Mouse (Mus musculus): ENCODE data around the gene Dars. TPM values are rescaled to one million over a fixed set of nuclear protein-coding genes. Genes with fewer than 3 reads are reported as not detected.

Dars gene
- polyA plus RNA-seq (2015; fragmentation: Nextera tagmentation; extraction: Ambion mirVana): 136 and 159 TPM in 2 replicates

DNA sequence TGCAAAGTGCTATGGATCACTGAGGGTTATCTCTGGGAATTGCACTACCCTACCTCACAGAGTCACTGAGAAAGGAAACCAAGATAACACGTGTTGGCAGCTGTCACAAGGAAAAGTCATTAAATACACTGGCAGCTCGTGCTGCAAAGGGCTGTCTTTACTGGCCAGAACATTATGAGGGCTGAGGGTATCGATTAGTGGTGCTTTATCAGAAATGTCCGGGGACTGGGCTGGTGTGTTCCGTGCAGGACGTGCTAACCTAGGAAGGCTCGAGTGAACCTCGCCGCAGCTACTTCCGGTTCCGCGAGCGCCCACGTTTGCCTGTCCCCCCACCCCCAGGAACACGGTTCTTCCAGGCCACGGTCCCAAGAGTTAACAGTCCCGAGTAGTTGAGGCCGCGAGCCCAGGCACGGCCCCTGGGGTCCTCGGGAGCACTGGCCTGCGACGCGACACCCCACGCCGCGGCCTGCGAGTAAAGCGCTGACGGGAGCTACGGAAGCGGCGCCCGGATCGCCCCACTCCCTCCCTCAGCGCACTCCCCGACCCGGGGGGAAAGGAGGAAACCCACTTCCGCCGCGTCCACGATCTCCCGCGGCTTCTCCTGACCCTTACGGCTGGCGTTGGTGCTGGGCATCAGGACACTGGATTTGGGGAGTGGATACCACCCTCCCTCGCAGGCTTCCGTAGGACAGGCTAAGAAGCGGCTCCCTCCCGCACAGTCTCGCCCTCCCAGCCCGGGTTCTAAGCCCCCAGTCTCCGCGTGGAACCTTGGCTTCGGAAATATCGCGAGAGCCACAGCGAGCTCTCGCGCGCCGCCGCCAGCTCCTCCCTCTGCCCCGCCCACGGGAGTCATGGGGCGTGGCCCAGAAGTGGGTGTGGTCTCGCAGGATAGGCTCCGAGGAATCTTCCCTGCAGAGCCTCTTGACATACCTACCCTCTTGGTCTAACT, at the start of gene Dars:
Dars (minus strand) TSS at position 785 of the 949 bp plus-strand sequence.
- under 1% methylated on average over 68 of the region's 68 CpGs for WGBS
- no peaks in the 10 kb centered on the region for H3K9me3 ChIP-seq (ENCODE audit: control insufficient read depth, low read length)

DNA sequence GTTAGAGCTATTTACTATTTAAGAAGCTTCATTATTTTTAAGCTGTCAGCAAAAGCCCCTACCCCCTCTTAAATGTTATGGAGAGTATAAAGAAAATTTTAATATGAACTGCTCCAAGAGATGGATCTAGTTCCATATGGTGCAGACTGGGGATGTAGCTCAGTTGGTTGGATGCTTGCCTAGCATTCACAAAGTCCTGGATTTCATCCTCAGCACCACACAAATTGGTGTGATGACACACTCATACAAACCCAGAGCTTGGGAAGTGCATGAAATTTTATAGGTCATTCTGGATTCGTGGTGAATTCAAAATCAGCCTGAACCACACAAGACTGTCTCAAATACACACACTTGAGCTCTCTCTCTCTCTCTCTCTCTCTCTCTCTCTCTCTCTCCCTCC, 49.7 kb upstream of the Dars start:
- 31% methylated on average over 1 of the region's 1 CpGs for WGBS
- H3K36me3 ChIP-seq (ENCODE audit: control insufficient read depth, insufficient read depth): no peaks in the 10 kb centered on the region
- no peaks in the 10 kb centered on the region for H3K27me3 ChIP-seq (replicated peaks; ENCODE audit: control insufficient read depth, insufficient read depth, low read length)
- H3K9ac ChIP-seq (replicated peaks; ENCODE audit: low read depth, low read length): no peak overlapping the region
- H3K4me2 ChIP-seq (ENCODE audit: low read length): no peak overlapping the region
- H3K9me3 ChIP-seq (ENCODE audit: control insufficient read depth, low read length): no peaks in the 10 kb centered on the region
- H3K4me1 ChIP-seq (replicated peaks; ENCODE audit: control insufficient read depth, insufficient read depth, low read length): 0 out of 2 replicates have a peak, but pooled peaks cover 5% of the 10 kb centered on the region
- peak; percentile 63 for ATAC-seq
- no peak overlapping the region for H3K4me3 ChIP-seq (replicated peaks; ENCODE audit: low read length)
- no peak overlapping the region for H3K27ac ChIP-seq (ENCODE audit: low read length)

More for the DNA sequence above, at the start of gene Dars:
- Histone ChIP-seq H3K4me2 (ENCODE audit: low read length) (peak within 1 kb of the TSS; percentile 68), H3K27ac (ENCODE audit: low read length) (peak within 1 kb of the TSS; percentile 77), H3K9ac (replicated peaks; ENCODE audit: low read depth, low read length) (peak within 1 kb of the TSS; percentile 88), H3K4me1 (replicated peaks; ENCODE audit: control insufficient read depth, insufficient read depth, low read length) (no peaks in the 10 kb centered on the region), H3K4me3 (replicated peaks; ENCODE audit: low read length) (peak within 1 kb of the TSS; percentile 69), H3K36me3 (ENCODE audit: control insufficient read depth, insufficient read depth) (0 out of 2 replicates have a peak, but pooled peaks cover 3% of the 10 kb centered on the region), H3K27me3 (replicated peaks; ENCODE audit: control insufficient read depth, insufficient read depth, low read length) (no peaks in the 10 kb centered on the region)
- peak; percentile 92 for ATAC-seq

DNA sequence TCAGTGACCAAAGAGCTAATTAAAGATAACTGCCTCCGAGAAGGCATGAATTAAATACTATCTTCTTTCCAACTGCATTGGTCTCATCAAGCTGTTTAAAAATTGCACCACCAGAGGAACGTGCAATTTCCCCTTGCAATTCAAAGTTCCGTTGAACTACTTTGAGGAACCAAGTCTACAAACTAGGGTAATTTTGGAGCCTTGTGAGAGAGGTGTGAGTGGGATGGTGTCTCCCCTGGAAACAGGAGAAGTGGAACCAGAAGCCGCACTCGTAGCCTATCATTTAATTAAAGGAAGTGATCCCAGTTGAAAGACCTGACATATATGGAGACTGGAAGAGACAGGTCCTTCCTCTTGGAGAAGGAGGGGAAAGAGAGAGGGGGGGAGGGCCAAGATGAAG, 46.3 kb upstream of the Dars start:
- WGBS: 85% methylated on average over 5 of the region's 5 CpGs
- no peak overlapping the region for H3K9ac ChIP-seq (replicated peaks; ENCODE audit: low read depth, low read length)
- H3K4me2 ChIP-seq (ENCODE audit: low read length): no peak overlapping the region
- H3K36me3 ChIP-seq (ENCODE audit: control insufficient read depth, insufficient read depth): no peaks in the 10 kb centered on the region
- no peaks in the 10 kb centered on the region for H3K27me3 ChIP-seq (replicated peaks; ENCODE audit: control insufficient read depth, insufficient read depth, low read length)
- H3K9me3 ChIP-seq (ENCODE audit: control insufficient read depth, low read length): no peaks in the 10 kb centered on the region
- H3K27ac ChIP-seq (ENCODE audit: low read length): no peak overlapping the region
- H3K4me3 ChIP-seq (replicated peaks; ENCODE audit: low read length): no peak overlapping the region
- H3K4me1 ChIP-seq (replicated peaks; ENCODE audit: control insufficient read depth, insufficient read depth, low read length): 0 out of 2 replicates have a peak, but pooled peaks cover 2% of the 10 kb centered on the region
- no peak for ATAC-seq

DNA sequence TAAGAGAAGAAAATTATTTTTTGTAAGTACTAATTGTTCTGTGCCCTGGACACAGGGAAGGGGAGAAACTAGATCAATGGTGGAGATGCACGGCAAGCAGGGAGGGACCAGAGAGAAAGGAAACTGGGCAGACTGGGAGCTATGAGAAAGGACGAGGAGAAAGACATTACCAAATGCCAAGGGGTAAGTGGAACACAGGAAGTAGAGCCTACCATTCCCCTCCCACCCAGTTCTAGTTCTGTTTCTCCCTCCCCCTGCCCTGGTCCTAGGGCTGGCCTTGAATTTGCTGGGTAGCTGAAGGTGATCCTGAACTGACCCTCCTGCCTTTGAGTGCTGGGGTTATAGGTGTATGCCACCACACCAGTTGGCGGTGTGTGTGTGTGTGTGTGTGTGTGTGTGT, 45.2 kb upstream of the Dars start:
- Histone ChIP-seq H3K27ac (ENCODE audit: low read length) (no peak overlapping the region), H3K4me3 (replicated peaks; ENCODE audit: low read length) (no peak overlapping the region), H3K4me2 (ENCODE audit: low read length) (no peak overlapping the region), H3K4me1 (replicated peaks; ENCODE audit: control insufficient read depth, insufficient read depth, low read length) (0 out of 2 replicates have a peak, but pooled peaks cover 2% of the 10 kb centered on the region), H3K27me3 (replicated peaks; ENCODE audit: control insufficient read depth, insufficient read depth, low read length) (no peaks in the 10 kb centered on the region), H3K9me3 (ENCODE audit: control insufficient read depth, low read length) (no peaks in the 10 kb centered on the region), H3K9ac (replicated peaks; ENCODE audit: low read depth, low read length) (no peak overlapping the region), H3K36me3 (ENCODE audit: control insufficient read depth, insufficient read depth) (no peaks in the 10 kb centered on the region)
- ATAC-seq: no peak
- 72% methylated on average over 3 of the region's 3 CpGs for WGBS

DNA sequence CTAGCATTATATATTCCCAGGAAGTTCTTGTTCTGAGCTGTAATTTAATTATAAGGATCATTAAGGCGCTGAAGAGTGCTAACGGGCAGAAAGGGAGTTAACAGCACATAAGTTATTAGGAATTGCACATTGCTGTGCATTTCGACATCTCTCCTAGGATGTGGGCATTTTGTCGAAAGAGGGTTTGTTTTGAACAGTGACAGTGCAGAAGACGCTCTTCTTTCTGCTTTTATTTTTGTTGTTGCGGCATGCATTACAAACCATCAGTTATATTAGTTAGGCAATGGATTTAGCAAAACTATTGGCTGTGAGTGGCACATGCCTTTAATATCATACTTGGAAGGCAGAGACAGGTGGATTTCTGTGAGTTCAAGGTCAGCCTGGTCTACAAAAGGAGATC, 43.6 kb upstream of the Dars start:
- no peak overlapping the region for H3K4me2 ChIP-seq (ENCODE audit: low read length)
- H3K9me3 ChIP-seq (ENCODE audit: control insufficient read depth, low read length): no peaks in the 10 kb centered on the region
- no peak overlapping the region for H3K27ac ChIP-seq (ENCODE audit: low read length)
- 0 out of 2 replicates have a peak, but pooled peaks cover 4% of the 10 kb centered on the region for H3K4me1 ChIP-seq (replicated peaks; ENCODE audit: control insufficient read depth, insufficient read depth, low read length)
- H3K36me3 ChIP-seq (ENCODE audit: control insufficient read depth, insufficient read depth): no peaks in the 10 kb centered on the region
- H3K27me3 ChIP-seq (replicated peaks; ENCODE audit: control insufficient read depth, insufficient read depth, low read length): no peaks in the 10 kb centered on the region
- WGBS: 87% methylated on average over 6 of the region's 6 CpGs
- no peak overlapping the region for H3K4me3 ChIP-seq (replicated peaks; ENCODE audit: low read length)
- no peak overlapping the region for H3K9ac ChIP-seq (replicated peaks; ENCODE audit: low read depth, low read length)
- no peak for ATAC-seq

DNA sequence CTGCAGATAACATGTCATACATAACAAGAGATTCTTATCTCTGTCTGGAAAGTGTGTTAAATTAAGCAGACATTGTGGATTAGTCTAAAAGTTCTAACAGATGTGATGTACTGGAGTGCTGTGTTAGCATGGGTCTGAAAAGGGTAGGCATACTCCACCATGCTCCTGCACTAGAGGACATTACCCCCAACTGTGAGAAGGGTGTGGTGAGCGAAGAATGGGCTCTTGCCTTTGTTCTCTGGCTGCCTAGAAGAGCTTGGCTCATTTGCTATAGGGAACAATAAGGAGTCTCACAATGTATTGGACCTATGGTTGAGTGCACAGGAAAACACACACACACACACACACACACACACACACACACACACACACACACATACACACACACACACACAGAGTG, 42.3 kb upstream of the Dars start:
- H3K4me2 ChIP-seq (ENCODE audit: low read length): no peak overlapping the region
- no peaks in the 10 kb centered on the region for H3K9me3 ChIP-seq (ENCODE audit: control insufficient read depth, low read length)
- WGBS: 48% methylated on average over 1 of the region's 1 CpGs
- ATAC-seq: no peak
- no peak overlapping the region for H3K27ac ChIP-seq (ENCODE audit: low read length)
- no peak overlapping the region for H3K4me3 ChIP-seq (replicated peaks; ENCODE audit: low read length)
- H3K4me1 ChIP-seq (replicated peaks; ENCODE audit: control insufficient read depth, insufficient read depth, low read length): 0 out of 2 replicates have a peak, but pooled peaks cover 4% of the 10 kb centered on the region
- no peaks in the 10 kb centered on the region for H3K27me3 ChIP-seq (replicated peaks; ENCODE audit: control insufficient read depth, insufficient read depth, low read length)
- H3K36me3 ChIP-seq (ENCODE audit: control insufficient read depth, insufficient read depth): no peaks in the 10 kb centered on the region
- H3K9ac ChIP-seq (replicated peaks; ENCODE audit: low read depth, low read length): no peak overlapping the region

DNA sequence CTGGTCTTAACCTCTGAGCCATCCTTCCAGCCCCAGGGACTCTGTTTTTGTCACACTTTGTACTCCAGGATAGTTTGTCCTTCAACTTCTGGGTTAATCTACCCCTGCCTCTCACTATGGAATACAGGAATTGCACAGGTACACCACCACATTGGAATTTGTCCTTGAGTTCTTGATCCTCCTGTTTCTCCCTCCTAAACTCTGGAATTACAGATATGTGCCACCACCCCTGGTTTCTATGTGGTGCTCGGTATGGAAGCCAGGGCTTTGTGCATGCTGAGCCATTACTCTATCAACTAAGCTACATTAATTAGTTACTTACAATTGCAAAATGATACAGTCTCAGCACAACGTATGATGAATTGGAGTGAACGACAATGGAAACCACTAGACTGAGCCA, 41.8 kb upstream of the Dars start:
- Histone ChIP-seq H3K9ac (replicated peaks; ENCODE audit: low read depth, low read length) (no peak overlapping the region), H3K27ac (ENCODE audit: low read length) (no peak overlapping the region), H3K9me3 (ENCODE audit: control insufficient read depth, low read length) (no peaks in the 10 kb centered on the region), H3K36me3 (ENCODE audit: control insufficient read depth, insufficient read depth) (no peaks in the 10 kb centered on the region), H3K27me3 (replicated peaks; ENCODE audit: control insufficient read depth, insufficient read depth, low read length) (no peaks in the 10 kb centered on the region), H3K4me2 (ENCODE audit: low read length) (no peak overlapping the region), H3K4me3 (replicated peaks; ENCODE audit: low read length) (no peak overlapping the region), H3K4me1 (replicated peaks; ENCODE audit: control insufficient read depth, insufficient read depth, low read length) (0 out of 2 replicates have a peak, but pooled peaks cover 4% of the 10 kb centered on the region)
- ATAC-seq: no peak
- WGBS: 51% methylated on average over 3 of the region's 3 CpGs

DNA sequence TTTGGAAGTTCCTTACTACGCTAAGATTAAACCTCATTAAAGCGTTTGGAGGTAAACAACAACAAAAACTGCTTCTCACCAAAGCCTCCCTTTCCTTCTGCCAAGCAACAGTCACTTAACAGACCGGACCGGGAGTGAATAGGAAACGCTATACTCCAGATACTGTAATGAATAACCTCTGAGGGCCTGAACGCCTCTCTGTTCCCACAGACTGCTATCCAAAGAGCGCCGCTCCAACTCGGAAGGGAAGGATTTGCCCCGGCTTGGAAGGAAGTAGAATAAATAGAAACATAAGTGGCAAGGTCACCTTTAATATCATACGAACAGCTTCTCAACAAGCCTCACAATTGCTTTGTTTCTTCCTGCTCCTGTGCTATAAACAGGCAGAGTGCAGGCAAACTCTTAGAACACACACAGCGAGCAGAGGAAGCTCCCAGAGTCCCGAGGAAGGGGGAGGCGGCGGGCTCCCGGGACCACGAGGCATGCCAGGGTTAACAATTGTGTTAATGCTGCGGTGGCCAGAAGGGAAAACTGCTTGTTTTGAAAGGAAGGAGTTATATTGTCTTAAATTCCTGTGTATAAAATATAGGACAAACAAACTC, 39.8 kb upstream of the Dars start:
- H3K36me3 ChIP-seq (ENCODE audit: control insufficient read depth, insufficient read depth): no peaks in the 10 kb centered on the region
- 0 out of 2 replicates have a peak, but pooled peaks cover 4% of the 10 kb centered on the region for H3K4me1 ChIP-seq (replicated peaks; ENCODE audit: control insufficient read depth, insufficient read depth, low read length)
- ATAC-seq: peak; percentile 72
- peak overlapping the region; percentile 40 for H3K4me2 ChIP-seq (ENCODE audit: low read length)
- 25% methylated on average over 18 of the region's 18 CpGs for WGBS
- no peaks in the 10 kb centered on the region for H3K9me3 ChIP-seq (ENCODE audit: control insufficient read depth, low read length)
- H3K27ac ChIP-seq (ENCODE audit: low read length): no peak overlapping the region
- peak overlapping the region; percentile 4; the same call in 1 of the 2 replicates for H3K4me3 ChIP-seq (replicated peaks; ENCODE audit: low read length)
- no peaks in the 10 kb centered on the region for H3K27me3 ChIP-seq (replicated peaks; ENCODE audit: control insufficient read depth, insufficient read depth, low read length)
- H3K9ac ChIP-seq (replicated peaks; ENCODE audit: low read depth, low read length): no peak overlapping the region; the same call in 1 of the 2 replicates

DNA sequence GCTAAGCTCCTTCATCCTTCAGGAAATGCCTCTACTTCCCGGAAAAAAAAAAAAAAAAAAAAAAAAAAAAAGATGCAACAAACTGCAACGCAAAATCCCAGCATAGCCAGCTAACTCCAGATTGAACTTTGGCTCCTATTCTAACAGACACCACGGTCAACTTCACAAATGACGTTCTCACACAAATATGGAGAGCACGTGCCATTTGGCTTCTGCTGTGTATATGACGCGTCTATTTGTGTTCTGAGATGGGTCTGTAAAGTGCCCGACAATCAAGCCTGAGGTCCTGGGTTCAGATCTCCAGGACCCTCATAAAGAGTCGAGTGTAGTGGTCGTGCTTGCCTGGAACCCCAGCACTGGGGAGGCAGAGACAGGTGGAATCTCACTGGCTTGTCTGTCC, 39.1 kb upstream of the Dars start:
- H3K9ac ChIP-seq (replicated peaks; ENCODE audit: low read depth, low read length): no peak overlapping the region
- H3K4me1 ChIP-seq (replicated peaks; ENCODE audit: control insufficient read depth, insufficient read depth, low read length): 0 out of 2 replicates have a peak, but pooled peaks cover 4% of the 10 kb centered on the region
- no peaks in the 10 kb centered on the region for H3K27me3 ChIP-seq (replicated peaks; ENCODE audit: control insufficient read depth, insufficient read depth, low read length)
- H3K9me3 ChIP-seq (ENCODE audit: control insufficient read depth, low read length): no peaks in the 10 kb centered on the region
- no peaks in the 10 kb centered on the region for H3K36me3 ChIP-seq (ENCODE audit: control insufficient read depth, insufficient read depth)
- no peak overlapping the region for H3K4me2 ChIP-seq (ENCODE audit: low read length)
- no peak overlapping the region for H3K27ac ChIP-seq (ENCODE audit: low read length)
- WGBS: 92% methylated on average over 10 of the region's 10 CpGs
- no peak overlapping the region for H3K4me3 ChIP-seq (replicated peaks; ENCODE audit: low read length)
- no peak for ATAC-seq
